Mouse (Mus musculus) thymus, adult 2 months (tissue): Measurements from ENCODE around the gene Farsb.

ENCODE experiments used
- CTCF ChIP-seq: fragments of 200-500 bp; IDR thresholded peaks from 2 replicates; pipeline ENCODE4 v1.5.1; 2012; ENCODE audit warnings: mild to moderate bottlenecking, control low read depth, low read length, moderate library complexity, borderline replicate concordance; ENCODE audit not compliant: control insufficient read depth, poor library complexity, insufficient read depth; ENCODE audit errors: extremely low read depth
- POLR2A ChIP-seq: fragments of 200-500 bp; IDR thresholded peaks from 2 replicates; pipeline ENCODE4 v1.6.1; 2012; ENCODE audit warnings: mild to moderate bottlenecking, low read length, control low read depth, moderate library complexity; ENCODE audit not compliant: control insufficient read depth, poor library complexity, insufficient read depth; ENCODE audit errors: extremely low read depth

GRCm38 (mm10) chr1:78380950-78381349 is 107.7 kb downstream of the Farsb start:
- TF ChIP-seq CTCF (no peak), POLR2A (no peak)
